Mouse (Mus musculus): ENCODE data around the gene Nagk.
"Not testable (repeated sequence)": the region's sequence is repeated elsewhere in the genome, so short reads cannot be mapped to it uniquely, and the experiment has no call there.

Nagk gene

GRCm38 (mm10) chr6:83794760-83795296 lies at the start of gene Nagk:
Nagk (plus strand) TSS chr6:83794982.
- peak; percentile 92 for DNase-seq (ENCODE audit: low spot score)

DNA sequence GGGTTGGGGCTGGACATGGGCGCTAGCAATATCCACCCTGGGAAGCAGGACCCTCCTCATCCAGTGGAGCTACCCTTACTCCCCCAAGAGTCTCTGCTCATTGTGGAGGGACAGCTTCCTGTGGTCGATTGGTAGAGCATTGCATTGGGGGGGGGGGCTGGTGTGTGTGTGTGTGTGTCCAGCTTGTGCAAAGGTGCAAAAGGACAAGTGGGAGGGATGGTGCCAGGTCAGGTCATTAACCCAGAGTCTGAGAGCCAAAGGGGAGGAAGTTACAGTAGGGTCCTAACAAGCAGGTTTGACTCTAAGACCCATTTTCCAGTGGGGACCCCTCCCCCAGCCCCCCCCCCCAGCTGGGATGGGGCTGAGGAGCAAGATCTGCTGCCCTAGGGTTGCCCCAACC lies 49.3 kb upstream of the Nagk start:
- no peak for DNase-seq (ENCODE audit: low spot score)

DNA sequence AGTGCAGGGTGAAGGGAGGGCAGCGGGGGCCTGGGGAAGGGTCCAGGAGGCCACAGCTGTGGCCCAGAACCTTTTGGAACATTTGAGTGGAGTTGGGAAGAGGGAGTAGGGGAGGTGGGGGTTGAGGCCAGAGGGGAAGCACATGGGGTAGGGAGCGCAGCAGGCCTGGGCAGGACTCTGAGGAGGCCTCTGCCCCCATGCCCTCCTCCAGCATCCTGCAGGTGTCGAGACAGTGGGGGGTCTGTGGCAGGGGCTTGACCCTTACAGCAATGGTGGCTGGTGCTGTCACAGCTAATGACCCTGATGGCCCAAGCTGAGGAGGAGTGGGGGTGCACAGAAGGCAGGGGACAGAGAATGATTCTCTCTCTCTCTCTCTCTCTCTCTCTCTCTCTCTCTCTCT lies 45.5 kb upstream of the Nagk start:
- DNase-seq (ENCODE audit: low spot score): no peak

GRCm38 (mm10) chr6:83750171-83750684 lies 44.6 kb upstream of the Nagk start:
- no peak for DNase-seq (ENCODE audit: low spot score)

- DNase-seq (ENCODE audit: low spot score): no peak
Observed at GRCm38 (mm10) chr6:83756051-83756450, 38.7 kb upstream of the Nagk start.

GRCm38 (mm10) chr6:83762344-83762743 lies 32.4 kb upstream of the Nagk start, which contains the start of gene Ankrd53:
Ankrd53 (plus strand) TSS chr6:83762644.
- DNase-seq (ENCODE audit: low spot score): no peak

GRCm38 (mm10) chr6:83762880-83763431 lies 31.8 kb upstream of the Nagk start:
- DNase-seq (ENCODE audit: low spot score): no peak

DNA sequence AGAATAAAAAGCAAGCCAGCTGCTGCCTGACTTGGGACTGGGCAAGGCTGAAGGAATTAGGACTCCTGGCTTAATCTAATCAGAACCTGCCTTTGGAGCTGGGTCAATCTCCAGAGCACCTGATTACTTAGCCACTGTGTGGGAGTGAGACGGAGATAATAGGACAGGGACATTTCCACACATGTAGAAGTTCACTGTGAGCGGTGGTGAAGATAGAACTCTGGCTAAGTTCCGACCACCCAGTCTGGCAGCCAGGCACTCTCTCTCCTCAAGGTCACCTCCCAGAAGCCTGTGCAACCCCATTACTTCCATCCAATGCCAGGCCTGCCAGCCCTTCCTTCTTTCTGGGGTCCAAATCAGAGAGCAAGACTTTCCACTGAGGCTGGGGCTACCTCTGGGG lies 27.8 kb upstream of the Nagk start:
- DNase-seq (ENCODE audit: low spot score): peak; percentile 40

GRCm38 (mm10) chr6:83768485-83768884 lies 26.3 kb upstream of the Nagk start:
- no peak for DNase-seq (ENCODE audit: low spot score)

DNA sequence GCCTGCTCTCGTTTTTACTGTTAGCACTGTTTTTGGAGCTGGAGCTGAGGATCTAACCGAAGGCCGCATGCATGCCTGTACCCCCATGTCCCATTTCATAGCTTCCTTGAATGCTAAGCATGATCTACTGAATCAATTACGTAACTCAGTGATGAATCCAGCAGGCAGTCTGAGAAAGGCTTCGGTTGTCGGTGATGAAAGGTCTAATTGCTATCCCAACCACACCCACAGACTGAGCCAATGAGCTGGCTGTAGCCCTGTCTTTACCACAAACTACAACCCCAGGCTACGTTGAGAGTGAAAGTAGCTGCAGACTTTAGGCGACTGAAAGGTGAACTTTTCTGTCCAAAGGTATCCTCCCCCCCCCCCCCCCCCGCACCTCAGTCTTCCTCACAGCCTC lies 20.7 kb upstream of the Nagk start:
- no peak for DNase-seq (ENCODE audit: low spot score)

DNA sequence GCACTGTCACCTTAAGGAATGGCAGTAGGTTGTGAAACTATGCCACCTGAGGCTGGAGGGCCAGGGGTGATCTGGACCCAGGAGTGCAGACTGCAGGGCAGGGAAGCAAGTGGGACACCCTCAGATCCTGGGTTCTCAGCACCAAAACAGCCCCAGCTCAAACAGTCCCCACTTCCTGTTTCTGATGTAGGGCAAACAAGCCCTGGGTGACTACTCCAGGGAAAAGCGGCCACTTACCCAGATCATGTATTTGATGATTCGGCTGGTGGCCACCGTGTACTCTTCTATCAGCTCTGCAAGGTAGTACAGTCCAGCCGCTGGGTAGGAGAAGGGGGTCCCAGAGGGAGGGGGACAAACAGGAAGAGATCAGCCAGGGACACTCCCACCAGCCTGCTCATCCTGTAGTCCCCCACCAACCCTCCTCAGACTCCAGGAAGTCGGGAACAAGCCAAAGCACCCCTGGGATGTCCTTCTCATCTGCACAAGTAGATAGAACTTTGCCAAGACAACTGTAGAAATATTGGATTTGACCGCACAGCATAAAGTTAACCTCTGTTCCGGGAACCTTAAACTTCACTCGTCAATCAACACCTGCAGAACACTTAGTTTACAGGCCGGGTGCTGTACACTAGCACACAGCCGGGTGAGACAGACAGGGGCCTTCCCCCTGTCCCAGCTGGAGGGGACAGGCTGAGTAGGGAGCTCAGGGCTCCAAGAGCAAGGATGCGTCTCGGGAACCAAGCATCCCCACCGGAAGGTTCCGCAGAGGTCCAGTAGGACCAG lies 19.8 kb upstream of the Nagk start:
- DNase-seq (ENCODE audit: low spot score): no peak

DNA sequence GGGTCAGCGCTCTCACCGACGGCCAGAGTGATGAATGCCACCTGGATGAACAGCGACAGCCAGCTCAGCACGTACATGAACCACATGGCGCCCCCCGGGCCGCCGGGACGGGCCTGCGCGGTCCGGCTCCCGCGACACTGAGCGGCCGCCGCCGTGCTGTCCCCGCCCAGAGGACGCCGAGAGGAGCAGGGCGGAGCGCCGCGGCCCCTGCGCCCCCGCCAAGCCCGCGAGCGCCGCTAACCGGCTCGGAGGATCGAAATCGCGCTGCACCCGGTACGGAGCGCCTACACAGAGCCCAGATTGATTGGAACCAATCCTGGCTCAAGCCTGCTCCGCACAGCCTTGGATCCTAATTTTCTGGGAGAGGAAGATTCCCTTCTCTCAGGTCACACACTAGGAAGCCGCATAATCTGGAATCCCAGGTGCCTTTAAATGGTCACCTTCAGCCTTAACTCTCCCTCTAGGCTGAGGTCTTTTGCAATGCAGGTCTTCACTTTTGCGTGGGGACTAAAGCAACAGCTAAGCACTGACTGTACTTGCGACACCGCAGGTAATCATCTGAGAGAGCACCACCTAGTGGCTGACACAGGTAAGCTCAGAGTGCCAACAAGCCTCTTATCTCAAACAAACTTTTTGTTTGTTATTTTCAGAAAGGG lies 19.0 kb upstream of the Nagk start, which contains the start of gene Tex261:
Gene Tex261 (minus strand): TSS at position 176 of the 656 bp plus-strand sequence.
- peak; percentile 85 for DNase-seq (ENCODE audit: low spot score)

- DNase-seq (ENCODE audit: low spot score): no peak
Observed at GRCm38 (mm10) chr6:83778306-83778705, 16.5 kb upstream of the Nagk start.

DNA sequence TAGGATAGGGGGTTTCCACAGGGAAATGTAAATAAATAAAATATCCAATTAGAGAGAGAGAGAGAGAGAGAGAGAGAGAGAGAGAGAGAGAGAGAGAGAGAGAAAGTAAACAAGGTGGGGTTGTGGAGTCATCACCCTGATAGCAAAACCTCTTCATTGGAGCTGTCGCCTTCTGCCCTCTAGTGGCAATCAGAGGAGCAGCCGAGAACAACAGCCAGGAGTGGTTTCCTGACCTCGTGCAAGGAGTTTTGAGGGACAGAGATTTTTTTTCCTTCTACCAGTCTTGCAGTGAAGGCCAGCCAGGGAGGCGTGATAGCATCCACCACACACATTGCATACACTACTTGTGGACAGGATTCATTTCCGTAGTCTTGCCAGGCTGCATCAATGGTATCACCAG lies 15.8 kb upstream of the Nagk start:
- no peak for DNase-seq (ENCODE audit: low spot score)

DNA sequence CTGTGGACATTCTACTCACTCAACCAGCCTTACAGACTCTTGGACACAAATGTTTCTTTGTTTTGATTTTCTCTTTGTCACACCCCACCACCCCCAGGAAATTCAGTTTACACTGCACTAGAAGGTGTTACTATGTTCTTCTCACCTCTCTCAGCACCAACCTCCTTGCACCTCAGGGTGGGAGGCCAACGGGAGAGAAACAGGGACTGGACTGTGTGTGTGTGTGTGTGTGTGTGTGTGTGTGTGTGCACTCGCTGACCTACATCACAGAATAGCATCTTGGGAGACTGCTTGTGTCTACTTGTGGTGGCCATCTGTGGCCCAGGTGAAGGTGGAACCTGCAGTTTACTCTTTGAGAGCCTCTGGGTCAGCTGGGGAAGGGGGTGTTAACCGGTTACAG lies 8.4 kb upstream of the Nagk start:
- DNase-seq (ENCODE audit: low spot score): no peak

- no peak for DNase-seq (ENCODE audit: low spot score)
Observed at GRCm38 (mm10) chr6:83788554-83788953, 6.2 kb upstream of the Nagk start.

- DNase-seq (ENCODE audit: low spot score): not testable (repeated sequence)
Observed at GRCm38 (mm10) chr6:83790533-83790932, 4.2 kb upstream of the Nagk start.

- DNase-seq (ENCODE audit: low spot score): peak; percentile 55
Observed at GRCm38 (mm10) chr6:83791251-83791890, 3.4 kb upstream of the Nagk start.

DNA sequence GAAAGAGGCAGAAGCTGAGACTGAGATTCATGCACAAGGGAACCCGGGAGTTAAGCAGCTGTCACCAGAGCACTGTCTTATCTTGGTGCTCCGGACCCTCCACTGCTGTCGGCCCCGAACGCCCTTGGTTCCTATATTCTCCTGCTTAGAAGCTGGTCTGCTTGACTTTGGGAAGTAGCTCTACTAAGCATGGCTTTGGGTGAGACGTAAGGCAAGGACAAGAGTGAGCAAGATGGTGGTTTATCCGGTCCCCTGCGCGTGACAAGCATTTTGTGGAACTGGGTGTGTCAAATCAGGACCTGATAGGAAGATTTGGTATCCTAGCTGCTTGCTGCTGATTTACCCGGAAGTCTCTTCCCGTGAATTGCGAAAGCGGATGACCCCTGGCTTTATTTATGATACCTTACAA lies 714 bp downstream of the Nagk start:
- no peak for DNase-seq (ENCODE audit: low spot score)

- no peak for DNase-seq (ENCODE audit: low spot score)
Observed at GRCm38 (mm10) chr6:83796686-83797085, 1.9 kb downstream of the Nagk start.

- no peak for DNase-seq (ENCODE audit: low spot score)
Observed at GRCm38 (mm10) chr6:83802033-83802432, 7.3 kb downstream of the Nagk start.

GRCm38 (mm10) chr6:83802846-83803245 lies 8.1 kb downstream of the Nagk start:
- no peak for DNase-seq (ENCODE audit: low spot score)
